Mouse (Mus musculus) lung, adult 2 months (tissue): ENCODE results near the gene Dst. TPM values are rescaled to one million over a fixed set of nuclear protein-coding genes. Genes with fewer than 3 reads are reported as not detected.
A peak's percentile ranks its signal among the peaks of the same experiment; 100 is the strongest.

ENCODE experiments used
- DNase-seq: peaks from one replicate; pipeline ENCODE4 v3.0.0; 2022
- H3K4me1 ChIP-seq: fragments of 200-500 bp; 2 replicates; pipeline ENCODE4 v1.6.1; 2011; ENCODE audit warnings: low read length; ENCODE audit not compliant: control insufficient read depth, insufficient read depth
- H3K4me3 ChIP-seq: fragments of 200-500 bp; replicated peaks from 2 replicates; pipeline ENCODE3; 2011; ENCODE audit warnings: low read depth, mild to moderate bottlenecking, control low read depth, low read length; ENCODE audit errors: extremely low read depth
- CTCF ChIP-seq: fragments of 200-500 bp; IDR thresholded peaks from 2 replicates; pipeline ENCODE4 v1.5.1; 2011; ENCODE audit warnings: mild to moderate bottlenecking, low read length, control low read depth; ENCODE audit not compliant: insufficient read depth
- POLR2A ChIP-seq: fragments of 200-500 bp; IDR thresholded peaks from 2 replicates; pipeline ENCODE4 v1.6.1; 2011; ENCODE audit warnings: low read depth, mild to moderate bottlenecking, control low read depth, low read length, borderline replicate concordance; ENCODE audit errors: extremely low read depth
- WGBS: fragments of 180-500 bp; shearing (Covaris S2); methylation state at CpG from one replicate; pipeline ENCODE4 v1.1.7; 2018; 5-methylcytosine and 5-hydroxymethylcytosine counted together
- polyA plus RNA-seq: library from polyadenylated mRNA; depleted of rRNA; stranded (reverse); fragments of >200 nt; gene quantifications from 2 replicates; pipeline ENCODE4 v1.2.3, GENCODE M21; 2012

Dst gene
- polyA plus RNA-seq, 1 experiment = 55.4 TPM

DNA sequence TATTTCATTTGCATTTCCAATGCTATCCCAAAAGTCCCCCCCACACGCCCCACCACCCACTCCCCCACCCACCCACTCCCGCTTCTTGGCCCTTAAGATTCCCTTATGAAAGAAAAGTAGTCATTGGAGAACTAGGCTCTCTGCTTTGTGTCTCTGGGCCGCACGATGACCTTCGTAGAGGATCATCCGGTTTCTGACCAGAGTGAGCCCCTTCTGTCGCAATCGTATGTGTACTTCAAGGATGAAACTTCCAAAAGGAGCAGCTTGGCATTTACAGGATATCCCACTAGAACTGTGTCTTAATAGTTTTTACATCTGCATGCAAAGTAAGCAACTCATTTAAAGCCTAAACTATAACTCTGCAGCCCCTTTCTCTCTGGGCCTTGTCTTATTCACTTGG, 380.2 kb downstream of the Dst start:
- no peak for DNase-seq
- Histone ChIP-seq H3K4me3 (no peak overlapping the region), H3K4me1 (no peaks in the 10 kb centered on the region)
- TF ChIP-seq CTCF (no peak), POLR2A (no peak)
- WGBS = 84% methylated on average over 8 of the region's 8 CpGs

DNA sequence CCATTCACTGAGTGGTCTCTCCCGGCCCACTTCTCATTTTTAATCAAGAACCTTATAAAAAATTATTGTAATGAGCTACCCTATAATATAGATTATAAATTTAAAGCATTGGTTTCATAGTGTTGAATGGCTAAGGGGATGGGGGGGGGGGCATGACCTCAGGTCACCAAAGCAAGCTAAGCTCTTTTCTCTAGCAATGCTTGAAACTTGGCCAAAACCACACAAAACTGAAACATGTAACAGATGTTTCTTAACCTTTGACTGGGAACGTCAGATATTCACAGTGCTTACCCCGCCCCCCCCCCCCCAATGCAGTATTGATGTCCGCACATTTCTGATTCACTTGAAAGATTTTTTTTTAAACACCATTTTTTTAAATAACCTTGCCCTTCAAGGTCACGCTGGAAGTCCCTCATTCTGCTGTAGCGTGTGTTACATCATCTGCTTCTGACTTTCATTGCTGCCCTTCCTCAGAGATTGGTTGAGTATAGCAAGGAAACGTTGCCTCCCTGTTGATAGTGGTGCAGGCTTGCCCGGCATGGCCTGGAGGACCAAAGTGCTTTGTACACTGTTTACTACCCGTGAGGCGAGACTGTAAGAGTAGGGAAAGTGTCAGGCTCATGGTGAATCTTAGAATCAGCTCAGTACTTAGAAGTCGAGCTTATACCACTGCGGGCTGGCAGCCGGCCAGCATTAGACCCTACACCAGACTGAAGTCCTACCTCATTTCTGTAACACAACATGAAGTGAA, 380.9 kb downstream of the Dst start:
- H3K4me1 ChIP-seq = no peaks in the 10 kb centered on the region
- TF ChIP-seq CTCF (no peak), POLR2A (no peak)
- 68% methylated on average over 13 of the region's 13 CpGs for WGBS
- no peak overlapping the region for H3K4me3 ChIP-seq
- no peak for DNase-seq

DNA sequence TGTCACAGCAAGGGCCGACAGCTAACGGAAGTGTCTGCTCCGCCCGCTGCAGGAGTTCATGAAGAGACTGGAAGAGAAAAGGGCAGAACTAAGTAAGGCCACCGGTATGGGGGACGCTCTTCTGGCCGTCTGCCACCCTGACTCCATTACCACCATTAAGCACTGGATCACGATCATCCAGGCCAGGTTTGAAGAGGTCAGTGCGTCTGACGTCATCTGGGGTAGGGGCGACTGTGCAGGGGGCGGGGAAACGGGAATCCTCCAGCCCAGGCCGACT, 381.4 kb downstream of the Dst start:
- WGBS = 73% methylated on average over 14 of the region's 14 CpGs
- TF ChIP-seq POLR2A = no peak
- no peak for TF ChIP-seq CTCF
- Histone ChIP-seq H3K4me1 (no peaks in the 10 kb centered on the region), H3K4me3 (no peak overlapping the region)
- DNase-seq = no peak

DNA sequence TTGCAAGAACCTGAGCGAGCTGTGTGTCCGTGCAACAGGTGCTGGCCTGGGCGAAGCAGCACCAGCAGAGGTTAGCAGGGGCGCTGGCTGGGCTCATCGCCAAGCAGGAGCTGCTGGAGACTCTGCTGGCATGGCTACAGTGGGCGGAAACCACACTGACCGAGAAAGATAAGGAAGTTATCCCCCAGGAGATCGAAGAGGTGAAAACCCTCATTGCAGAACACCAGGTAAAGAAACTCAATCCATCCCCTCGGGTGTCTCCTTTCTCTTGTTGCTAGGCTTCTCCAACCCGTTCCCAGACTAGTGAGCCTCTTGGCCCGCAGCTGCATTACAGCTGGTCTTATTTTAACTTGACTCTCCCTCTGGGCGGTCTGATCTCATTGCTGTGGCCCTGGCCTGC, 382.3 kb downstream of the Dst start:
- no peak for DNase-seq
- TF ChIP-seq CTCF = no peak
- Histone ChIP-seq H3K4me3 (no peak overlapping the region), H3K4me1 (no peaks in the 10 kb centered on the region)
- WGBS = 62% methylated on average over 12 of the region's 12 CpGs

DNA sequence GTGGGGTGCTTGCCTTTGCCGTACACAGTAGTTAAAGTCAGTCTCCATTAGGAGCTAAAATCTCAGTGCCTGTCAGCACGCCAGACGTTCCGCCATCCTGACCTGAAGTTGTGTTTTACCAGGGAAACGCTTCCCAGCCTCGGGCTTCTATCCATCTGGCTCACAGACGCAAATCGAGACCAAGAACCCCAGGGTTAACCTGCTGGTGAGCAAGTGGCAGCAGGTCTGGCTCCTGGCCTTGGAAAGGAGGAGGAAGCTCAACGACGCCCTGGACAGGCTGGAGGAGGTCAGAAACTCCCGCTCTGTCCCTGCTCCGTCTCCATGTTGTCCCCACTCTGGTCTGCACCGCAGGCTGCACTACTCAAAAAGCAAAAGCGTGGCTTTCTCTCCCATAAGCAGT, 385.2 kb downstream of the Dst start:
- no peak for DNase-seq
- 81% methylated on average over 14 of the region's 14 CpGs for WGBS
- no peaks in the 10 kb centered on the region for H3K4me1 ChIP-seq
- H3K4me3 ChIP-seq = no peak overlapping the region
- no peak for TF ChIP-seq CTCF
- no peak for TF ChIP-seq POLR2A

DNA sequence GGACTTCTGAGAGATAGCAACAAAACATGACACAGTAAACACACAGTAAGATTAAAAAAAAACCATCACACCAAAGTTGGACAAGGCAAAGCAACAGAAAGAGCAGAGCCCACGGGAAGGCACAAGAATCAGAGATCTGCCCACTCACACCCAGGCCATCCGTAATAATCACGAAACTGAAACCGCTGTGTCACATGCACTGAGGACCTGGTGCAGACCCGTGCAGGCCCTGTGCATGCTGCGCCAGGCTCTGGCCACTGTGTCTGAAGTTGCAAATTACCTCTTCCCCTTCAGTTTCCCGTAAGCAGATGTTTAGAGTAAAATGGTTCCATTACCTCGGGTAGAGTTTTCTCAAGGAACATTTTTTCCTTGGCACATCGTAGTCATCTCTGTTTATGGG, 389.6 kb downstream of the Dst start:
- DNase-seq = no peak
- 0 out of 2 replicates have a peak, but pooled peaks cover 3% of the 10 kb centered on the region for H3K4me1 ChIP-seq
- no peak for TF ChIP-seq CTCF
- no peak for TF ChIP-seq POLR2A
- WGBS = 76% methylated on average over 9 of the region's 9 CpGs
- H3K4me3 ChIP-seq = no peak overlapping the region

DNA sequence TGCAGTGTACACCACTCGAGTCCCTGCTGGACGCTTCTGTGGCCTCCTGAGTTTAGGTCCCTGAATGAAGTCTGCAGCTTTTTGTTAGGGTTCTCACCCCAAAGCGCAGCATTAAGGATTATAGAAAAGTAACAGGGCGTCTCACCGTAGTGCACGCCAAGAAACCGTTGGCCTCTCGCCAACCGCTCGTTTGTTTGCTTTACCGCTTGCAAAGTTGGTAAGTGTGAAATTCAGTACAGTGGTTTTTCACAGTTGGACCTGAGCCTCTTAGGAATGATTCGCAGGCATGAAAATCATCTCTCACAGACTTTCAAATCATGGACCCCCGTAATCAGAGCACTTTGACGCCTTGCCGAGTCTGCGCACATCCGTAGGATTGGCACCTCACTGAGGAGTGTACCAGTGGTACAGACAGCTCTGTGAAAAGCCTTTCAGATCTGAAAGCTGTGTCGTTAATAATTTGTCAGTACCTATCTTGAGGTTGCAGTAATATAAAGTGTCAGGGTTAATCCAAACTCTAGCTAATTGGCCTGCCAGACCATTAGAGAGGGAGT, 390.7 kb downstream of the Dst start:
- WGBS = 43% methylated on average over 18 of the region's 18 CpGs
- TF ChIP-seq CTCF (no peak), POLR2A (no peak)
- peak; percentile 63 for DNase-seq
- Histone ChIP-seq H3K4me1 (0 out of 2 replicates have a peak, but pooled peaks cover 3% of the 10 kb centered on the region), H3K4me3 (no peak overlapping the region)

DNA sequence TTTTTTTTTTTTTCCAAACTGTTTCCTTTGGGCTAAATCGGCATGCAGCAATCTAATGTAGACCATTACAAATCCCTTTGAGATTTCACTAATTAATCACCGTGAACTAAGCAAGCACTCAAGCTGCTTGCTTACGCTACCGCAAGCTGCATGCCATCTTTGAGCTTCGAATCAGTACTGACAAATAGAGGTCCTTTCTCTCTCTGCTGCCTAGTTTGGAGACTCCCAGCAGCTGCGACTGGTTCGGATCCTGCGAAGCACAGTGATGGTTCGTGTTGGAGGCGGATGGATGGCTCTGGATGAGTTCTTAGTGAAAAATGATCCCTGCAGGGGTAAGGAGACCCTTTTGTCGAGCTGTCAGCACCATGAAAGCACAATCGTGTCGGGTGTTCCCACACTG, 391.5 kb downstream of the Dst start:
- TF ChIP-seq POLR2A = no peak
- no peak for DNase-seq
- 78% methylated on average over 13 of the region's 13 CpGs for WGBS

DNA sequence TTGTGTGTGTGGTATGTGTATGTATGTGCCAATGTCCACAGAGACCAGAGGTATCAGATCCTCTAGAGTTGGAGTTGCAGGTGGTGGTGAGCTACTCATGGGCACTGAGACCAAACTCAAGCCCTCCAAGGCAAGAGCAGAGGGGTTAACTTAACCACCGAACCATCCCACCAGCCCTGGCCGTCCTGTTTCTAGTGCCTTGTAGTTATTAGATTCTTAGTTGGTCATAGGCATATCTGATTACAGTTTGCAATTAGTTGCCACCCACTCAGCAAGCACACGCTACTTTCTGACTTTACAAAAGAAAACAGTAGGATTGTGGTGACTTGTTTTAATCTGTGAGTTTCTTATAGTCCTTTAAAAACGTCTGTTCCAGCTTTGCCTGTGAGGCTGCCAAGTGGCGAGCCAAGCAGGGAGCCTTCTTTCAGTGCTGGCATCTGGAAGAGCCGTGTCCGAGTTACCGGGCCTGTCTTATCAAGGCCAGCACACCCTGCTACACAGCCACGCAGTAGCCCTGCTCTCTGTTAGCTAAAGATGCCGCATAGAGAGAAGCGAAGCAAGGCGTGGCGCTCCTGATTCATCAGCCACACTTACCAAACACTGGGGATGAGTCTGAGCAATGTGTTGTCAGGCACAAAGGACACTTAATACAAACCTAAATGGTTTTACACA, 392.4 kb downstream of the Dst start:
- Histone ChIP-seq H3K4me3 (no peak overlapping the region), H3K4me1 (0 out of 2 replicates have a peak, but pooled peaks cover 3% of the 10 kb centered on the region)
- no peak for DNase-seq
- TF ChIP-seq CTCF (no peak), POLR2A (no peak)
- WGBS = 76% methylated on average over 13 of the region's 13 CpGs

More for the DNA sequence above, 391.5 kb downstream of the Dst start:
- H3K4me3 ChIP-seq = no peak overlapping the region
- 0 out of 2 replicates have a peak, but pooled peaks cover 3% of the 10 kb centered on the region for H3K4me1 ChIP-seq

DNA sequence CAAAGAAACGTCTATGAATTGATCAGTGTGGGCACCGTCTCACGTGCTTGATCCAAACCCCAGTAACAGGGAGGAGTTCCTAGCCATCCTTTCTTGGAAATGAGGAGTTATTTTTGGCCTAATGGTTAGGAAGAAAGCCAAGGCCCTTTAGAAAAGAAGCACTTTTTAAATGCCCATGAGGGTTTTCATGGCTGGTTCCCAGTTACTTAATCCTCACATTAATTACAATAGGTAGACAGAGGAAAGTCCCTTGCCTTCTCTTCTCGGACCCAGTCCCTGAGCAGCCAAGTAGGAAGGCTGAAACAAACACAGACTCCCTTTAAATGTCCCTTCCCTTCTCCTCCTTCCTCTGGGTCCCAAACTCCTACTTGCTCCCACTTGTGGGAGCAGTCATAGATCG, 396.2 kb downstream of the Dst start:
- WGBS = 51% methylated on average over 5 of the region's 5 CpGs

More for the DNA sequence above, 396.2 kb downstream of the Dst start:
- no peak for TF ChIP-seq POLR2A
- TF ChIP-seq CTCF = no peak
- DNase-seq = no peak
- H3K4me1 ChIP-seq = 0 out of 2 replicates have a peak, but pooled peaks cover 3% of the 10 kb centered on the region
- no peak overlapping the region for H3K4me3 ChIP-seq
